Mouse (Mus musculus) induced T-regulatory cell, adult 2 months (primary cell): ENCODE data around the gene Them5.

Experiments used
- DNase-seq: peaks from one replicate; pipeline ENCODE4 v3.0.0-alpha.2; 2012; ENCODE audit warnings: low read depth

The Them5 gene

GRCm38 (mm10) chr3:94372038-94372437 is 30.1 kb downstream of the Them5 start:
- DNase-seq = no peak

- DNase-seq = no peak
Observed at GRCm38 (mm10) chr3:94372641-94373040, 30.7 kb downstream of the Them5 start, which contains the start of gene Rorc. TSS of gene Rorc (plus strand) at chr3:94372794.

- no peak for DNase-seq
Observed at GRCm38 (mm10) chr3:94373090-94373489, 31.2 kb downstream of the Them5 start.

- DNase-seq = no peak
Observed at GRCm38 (mm10) chr3:94373597-94374011, 31.7 kb downstream of the Them5 start.

- DNase-seq = no peak
Observed at GRCm38 (mm10) chr3:94374636-94375035, 32.7 kb downstream of the Them5 start.

- peak; percentile 32 for DNase-seq
Observed at GRCm38 (mm10) chr3:94375146-94375545, 33.2 kb downstream of the Them5 start.

- no peak for DNase-seq
Observed at GRCm38 (mm10) chr3:94375861-94376260, 34.0 kb downstream of the Them5 start.

GRCm38 (mm10) chr3:94377028-94377923 is 35.4 kb downstream of the Them5 start:
- no peak for DNase-seq

- peak; percentile 55 for DNase-seq
Observed at GRCm38 (mm10) chr3:94379831-94380510, 38.1 kb downstream of the Them5 start.

- DNase-seq = no peak
Observed at GRCm38 (mm10) chr3:94382308-94382707, 40.4 kb downstream of the Them5 start.

GRCm38 (mm10) chr3:94383476-94383875 is 41.6 kb downstream of the Them5 start:
- DNase-seq = no peak

GRCm38 (mm10) chr3:94386671-94387070 is 44.8 kb downstream of the Them5 start:
- no peak for DNase-seq

- no peak for DNase-seq
Observed at GRCm38 (mm10) chr3:94387391-94387790, 45.5 kb downstream of the Them5 start.

GRCm38 (mm10) chr3:94388047-94388446 is 46.1 kb downstream of the Them5 start:
- DNase-seq = peak; percentile 47

- DNase-seq = no peak
Observed at GRCm38 (mm10) chr3:94389420-94389819, 47.5 kb downstream of the Them5 start.

- DNase-seq = no peak
Observed at GRCm38 (mm10) chr3:94391001-94391400, 49.1 kb downstream of the Them5 start.

GRCm38 (mm10) chr3:94392128-94392527 is 50.2 kb downstream of the Them5 start:
- no peak for DNase-seq

- DNase-seq = no peak
Observed at GRCm38 (mm10) chr3:94393049-94393448, 51.1 kb downstream of the Them5 start.

GRCm38 (mm10) chr3:94396336-94396735 is 54.4 kb downstream of the Them5 start:
- DNase-seq = no peak

GRCm38 (mm10) chr3:94396851-94397250 is 55.0 kb downstream of the Them5 start:
- DNase-seq = no peak
